Mouse (Mus musculus): Measurements from ENCODE around the gene Ccdc77.

DNA sequence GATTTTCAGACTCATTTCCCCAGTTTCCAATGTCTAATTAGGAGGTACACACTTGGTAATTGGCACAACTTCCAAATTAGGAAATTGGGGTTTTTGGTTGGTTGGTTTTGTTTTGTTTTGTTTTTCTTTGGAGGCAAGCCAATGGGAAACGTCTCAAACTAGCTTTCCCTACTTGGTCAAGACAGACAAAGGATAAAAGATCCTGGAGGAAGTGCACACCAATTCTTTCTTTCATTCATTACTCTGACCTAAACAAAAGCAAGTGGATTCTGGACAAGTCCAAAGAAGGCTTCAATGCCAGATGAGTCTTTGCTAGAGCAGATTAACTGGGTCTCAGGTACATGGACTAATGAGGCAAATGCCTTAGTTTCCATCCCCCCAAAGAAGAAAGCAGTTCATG is 20.2 kb downstream of the Ccdc77 start:
- no peak for TF ChIP-seq GABPA (IDR thresholded peaks at IDR 0.05; ENCODE audit: insufficient replicate concordance, low read depth, low read length)
- no peak for TF ChIP-seq CTCF (conservative IDR thresholded peaks at IDR 0.05 in 1 of 2, IDR thresholded peaks at IDR 0.05 in 1 of 2; ENCODE audit: low read depth in 2 of 2, low read length in 2 of 2)
- no peak for TF ChIP-seq ELF1 (IDR thresholded peaks at IDR 0.05; ENCODE audit: low read depth, low read length)
- TF ChIP-seq POLR2A (IDR thresholded peaks at IDR 0.05; ENCODE audit: low read depth, low read length), result no peak
- TF ChIP-seq ZC3H11A (IDR thresholded peaks at IDR 0.05; ENCODE audit: low read depth, low read length), result no peak
- TF ChIP-seq MAFK (IDR thresholded peaks at IDR 0.05; ENCODE audit: insufficient replicate concordance, low read length), result no peak
- no peak for TF ChIP-seq MAZ (IDR thresholded peaks at IDR 0.05; ENCODE audit: low read depth, low read length)
- no peak for TF ChIP-seq SIN3A (IDR thresholded peaks at IDR 0.05; ENCODE audit: low read length)
- TF ChIP-seq ETS1 (conservative IDR thresholded peaks at IDR 0.05; ENCODE audit: low read depth, low read length), result no peak
